Mouse (Mus musculus): ENCODE measurements at regions not wholly inside any gene's neighbourhood (a gene's known extent, or its start where the extent isn't known, plus 50 kb on each side); places are given as distances from the start of the nearest gene placed in this dataset.

GRCm38 (mm10) chr17:51246038-51246437 lies 66.9 kb upstream of the Tbc1d5 start:
- no peak for DNase-seq

- no peak for DNase-seq
These were observed 61.3 kb upstream of the Tbc1d5 start for GRCm38 (mm10) chr17:51240360-51240993.

GRCm38 (mm10) chr17:51239465-51239864 lies 60.3 kb upstream of the Tbc1d5 start:
- no peak for DNase-seq
